Mouse (Mus musculus) embryo, embryonic 10.5 days (tissue): ENCODE data around the gene Gm36210.

Source experiments
- DNase-seq: peaks from one replicate; pipeline ENCODE4 v3.0.0-alpha.2; 2015; ENCODE audit warnings: low spot score

Gene Gm36210

GRCm38 (mm10) chr7:4922931-4923565 is 16.7 kb upstream of the Gm36210 start:
- peak; percentile 92 for DNase-seq

GRCm38 (mm10) chr7:4922508-4922907 is 16.2 kb upstream of the Gm36210 start:
- DNase-seq = peak; percentile 92

- no peak for DNase-seq
Observed at GRCm38 (mm10) chr7:4921824-4922482, 15.6 kb upstream of the Gm36210 start, which contains the start of gene Nat14. Gene Nat14, plus strand, starts transcription at chr7:4922028.

- DNase-seq = no peak
Observed at GRCm38 (mm10) chr7:4920976-4921823, 14.9 kb upstream of the Gm36210 start.

GRCm38 (mm10) chr7:4920496-4920895 is 14.2 kb upstream of the Gm36210 start:
- no peak for DNase-seq

GRCm38 (mm10) chr7:4919971-4920370 is 13.7 kb upstream of the Gm36210 start:
- DNase-seq = no peak

GRCm38 (mm10) chr7:4919096-4919495 is 12.8 kb upstream of the Gm36210 start:
- DNase-seq = no peak

GRCm38 (mm10) chr7:4918681-4919080 is 12.4 kb upstream of the Gm36210 start:
- DNase-seq = no peak

- no peak for DNase-seq
Observed at GRCm38 (mm10) chr7:4917494-4917893, 11.2 kb upstream of the Gm36210 start.

GRCm38 (mm10) chr7:4915669-4916416 is 9.5 kb upstream of the Gm36210 start:
- no peak for DNase-seq

GRCm38 (mm10) chr7:4915007-4915665 is 8.8 kb upstream of the Gm36210 start, which contains the start of gene Zfp628:
Gene Zfp628, plus strand, starts transcription at chr7:4915217.
- peak; percentile 98 for DNase-seq

GRCm38 (mm10) chr7:4912248-4912647 is 5.9 kb upstream of the Gm36210 start:
- DNase-seq = peak; percentile 26

- DNase-seq = peak; percentile 85
Observed at GRCm38 (mm10) chr7:4911561-4911960, 5.2 kb upstream of the Gm36210 start.

- no peak for DNase-seq
Observed at GRCm38 (mm10) chr7:4902404-4902803, 3.9 kb downstream of the Gm36210 start.

GRCm38 (mm10) chr7:4901171-4901570 is 5.1 kb downstream of the Gm36210 start:
- DNase-seq = peak; percentile 56

GRCm38 (mm10) chr7:4900523-4900851 is 5.8 kb downstream of the Gm36210 start:
- no peak for DNase-seq

- peak; percentile 37 for DNase-seq
Observed at GRCm38 (mm10) chr7:4899649-4900522, 6.4 kb downstream of the Gm36210 start.

- DNase-seq = peak; percentile 17
Observed at GRCm38 (mm10) chr7:4898851-4899648, 7.3 kb downstream of the Gm36210 start.

- DNase-seq = no peak
Observed at GRCm38 (mm10) chr7:4895186-4895585, 11.1 kb downstream of the Gm36210 start.

- DNase-seq = no peak
Observed at GRCm38 (mm10) chr7:4886680-4887079, 19.6 kb downstream of the Gm36210 start.
